Mouse (Mus musculus) cerebellum, adult 2 months (tissue): ENCODE results near the gene Sacm1l. TPM values are rescaled to one million over a fixed set of nuclear protein-coding genes. Genes with fewer than 3 reads are reported as not detected.
A peak's percentile ranks its signal among the peaks of the same experiment; 100 is the strongest.

Experiments
- DNase-seq, 2 experiments: peaks; one replicate each; pipeline ENCODE4 v3.0.0; 2021
- H3K27ac ChIP-seq: fragments of 200-500 bp; 2 replicates; pipeline ENCODE4 v1.5.1; 2012; ENCODE audit warnings: low read length, control low read depth, inconsistent platforms; ENCODE audit not compliant: insufficient read depth
- H3K27me3 ChIP-seq: fragments of 200-500 bp; 2 replicates; pipeline ENCODE4 v1.6.1; 2012; ENCODE audit warnings: inconsistent platforms, mild to moderate bottlenecking, low read length, moderate library complexity; ENCODE audit not compliant: control insufficient read depth, insufficient read depth
- H3K4me1 ChIP-seq: fragments of 200-500 bp; 2 replicates; pipeline ENCODE4 v1.6.1; 2011; ENCODE audit warnings: low read length; ENCODE audit not compliant: control insufficient read depth, insufficient read depth
- H3K4me3 ChIP-seq: fragments of 200-500 bp; replicated peaks from 2 replicates; pipeline ENCODE3; 2011; ENCODE audit warnings: mild to moderate bottlenecking, low read depth, low read length, control low read depth; ENCODE audit not compliant: insufficient read depth
- CTCF ChIP-seq: fragments of 200-500 bp; IDR thresholded peaks from 2 replicates; pipeline ENCODE4 v1.5.1; 2011; ENCODE audit warnings: low read depth, mild to moderate bottlenecking, control low read depth, low read length, moderate library complexity, borderline replicate concordance; ENCODE audit not compliant: insufficient read depth
- POLR2A ChIP-seq: fragments of 200-500 bp; IDR thresholded peaks from 2 replicates; pipeline ENCODE4 v1.6.1; 2011; ENCODE audit warnings: low read length, control low read depth, borderline replicate concordance; ENCODE audit not compliant: insufficient read depth
- WGBS: fragments of 180-500 bp; shearing (Covaris S2); methylation state at CpG from one replicate; pipeline ENCODE4 v1.1.7; 2018; 5-methylcytosine and 5-hydroxymethylcytosine counted together
- polyA plus RNA-seq: library from polyadenylated mRNA; depleted of rRNA; stranded (reverse); fragments of >200 nt; gene quantifications from 2 replicates; pipeline ENCODE4 v1.2.3, GENCODE M21; 2012; rRNA removed

Sacm1l gene
- polyA plus RNA-seq, 1 experiment: 57.1 TPM

DNA sequence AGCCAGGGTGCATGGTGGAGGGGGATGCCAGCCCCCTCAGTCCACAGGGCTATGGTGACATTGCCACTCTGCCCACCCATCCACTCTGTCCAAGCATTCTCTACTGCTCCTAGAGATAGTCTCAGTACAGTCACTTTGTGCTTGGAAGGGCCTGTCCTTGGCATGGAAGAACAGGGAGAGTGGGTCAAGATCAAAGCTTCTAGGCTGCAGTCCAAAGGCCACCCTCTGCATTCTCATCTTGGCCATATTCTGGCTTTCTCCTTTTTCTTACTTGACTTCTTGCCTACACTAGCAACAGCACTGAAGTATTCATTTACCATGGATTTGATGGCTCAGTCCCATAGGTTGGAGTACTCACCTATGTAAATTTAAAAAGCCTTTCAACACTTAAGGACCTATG is 108.7 kb downstream of the Sacm1l start:
- Histone ChIP-seq H3K4me1 (no peaks in the 10 kb centered on the region), H3K27ac (no peak overlapping the region), H3K4me3 (no peak overlapping the region), H3K27me3 (no peaks in the 10 kb centered on the region)
- TF ChIP-seq CTCF (no peak), POLR2A (no peak)
- DNase-seq: no peak

DNA sequence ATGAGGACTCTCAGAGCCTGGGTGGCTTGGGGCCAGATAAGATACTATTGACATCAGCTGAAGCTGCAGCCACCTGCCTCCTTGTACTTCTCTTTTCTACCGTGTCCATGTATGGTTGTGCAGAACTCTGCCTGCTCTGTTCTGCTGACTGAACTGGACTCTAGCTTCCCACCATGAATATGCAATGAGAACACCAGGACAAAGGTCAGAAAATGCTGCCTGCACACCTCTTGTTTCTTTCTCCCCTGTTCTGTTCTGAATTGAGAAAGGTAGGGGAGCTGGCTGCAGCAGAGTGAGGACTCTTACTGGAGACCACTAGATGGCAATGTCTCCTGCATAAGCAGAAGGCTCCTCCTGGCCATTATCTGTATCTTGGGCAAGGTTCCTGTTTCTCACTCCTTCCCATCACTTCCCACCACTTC is 109.1 kb downstream of the Sacm1l start:
- peak in 1 of 2 experiments; percentile 7 for DNase-seq

DNA sequence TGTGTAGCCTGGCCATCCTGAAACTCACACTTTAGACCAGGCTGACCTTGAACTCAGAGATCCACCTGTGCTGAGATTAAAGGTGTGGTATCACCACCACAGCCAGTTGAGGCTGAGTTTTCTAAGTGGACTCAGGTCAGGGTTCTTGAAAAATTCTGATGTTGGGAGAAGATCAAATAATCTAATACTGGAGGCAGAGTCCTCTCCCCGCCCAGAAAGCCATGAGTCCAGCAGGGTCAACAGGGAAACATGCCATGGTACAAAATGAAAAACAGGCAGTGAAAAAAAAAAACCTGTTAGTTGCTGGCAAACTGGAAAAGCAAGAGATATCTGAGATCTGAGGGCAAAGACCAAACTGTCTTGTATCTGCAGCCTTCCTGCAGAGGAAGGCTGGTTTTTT is 110.5 kb downstream of the Sacm1l start:
- no peak overlapping the region for H3K4me3 ChIP-seq

More for the DNA sequence above, 109.1 kb downstream of the Sacm1l start:
- WGBS: 72% methylated on average over 1 of the region's 1 CpGs
- Histone ChIP-seq H3K4me1 (no peaks in the 10 kb centered on the region), H3K27ac (no peak overlapping the region), H3K4me3 (no peak overlapping the region), H3K27me3 (no peaks in the 10 kb centered on the region)
- TF ChIP-seq POLR2A (no peak), CTCF (peak; percentile 56; the same call in 1 of the 2 replicates)

More for the DNA sequence above, 110.5 kb downstream of the Sacm1l start:
- TF ChIP-seq CTCF (no peak), POLR2A (no peak)
- no peak for DNase-seq
- Histone ChIP-seq H3K27me3 (no peaks in the 10 kb centered on the region), H3K27ac (no peak overlapping the region), H3K4me1 (no peaks in the 10 kb centered on the region)
- WGBS: 64% methylated on average over 1 of the region's 1 CpGs

Other genes with a start within 250 kb of the Sacm1l start
- gene Lars2, start 162.8 kb upstream of the Sacm1l start, polyA plus RNA-seq: 2,134 and 2,230 TPM in 2 replicates
- gene Limd1, start 51.1 kb upstream of the Sacm1l start, polyA plus RNA-seq: 5.9 and 6.5 TPM in 2 replicates
- gene Slc6a20b, start 102.8 kb downstream of the Sacm1l start, polyA plus RNA-seq: 0.25 and 0.41 TPM in 2 replicates
- 0.11 and 0.20 TPM in 2 replicates for gene Ccr9, start 148.7 kb downstream of the Sacm1l start, polyA plus RNA-seq
- 10.8 and 18.8 TPM in 2 replicates for gene Slc6a20a, start 149.1 kb downstream of the Sacm1l start, polyA plus RNA-seq
- 22.4 and 25.3 TPM in 2 replicates for gene Lztfl1, start 187.9 kb downstream of the Sacm1l start, polyA plus RNA-seq